Mouse (Mus musculus) left cerebral cortex, adult 2 months (tissue): ENCODE data around the gene Atp6v1c2. TPM values are rescaled to one million over a fixed set of nuclear protein-coding genes. Genes with fewer than 3 reads are reported as not detected.

ENCODE experiments used
- DNase-seq, 2 experiments: peaks; one replicate each; pipeline ENCODE4 v3.0.0; 2021 to 2022; ENCODE audit warnings: low spot score in 2 of 2, mixed read lengths in 1 of 2; ENCODE audit errors: extremely low spot score in 1 of 2
- H3K27ac ChIP-seq: fragments of 200-600 bp; 2 replicates; pipeline ENCODE4 v1.8.1; 2022
- H3K4me3 ChIP-seq: fragments of 200-600 bp; 2 replicates; pipeline ENCODE4 v1.8.1; 2022
- CTCF ChIP-seq: fragments of 200-600 bp; IDR thresholded peaks from 2 replicates; pipeline ENCODE4 v1.8.1; 2022; ENCODE audit warnings: antibody characterized with exemption, mild to moderate bottlenecking, moderate library complexity
- intact Hi-C: fragments of 180-260 bp; cut with DNase I; formaldehyde crosslinking; loops from one replicate; pipeline ENCODE4 v1.15.1; 2025
- total RNA-seq, 2 experiments: library from RNA; stranded (reverse); gene quantifications; 2 replicates each; pipeline ENCODE4 v1.2.3; 2021

Gene Atp6v1c2
- total RNA-seq, 2 experiments from 2014 or later, result 3.2 to 5.8 TPM

DNA sequence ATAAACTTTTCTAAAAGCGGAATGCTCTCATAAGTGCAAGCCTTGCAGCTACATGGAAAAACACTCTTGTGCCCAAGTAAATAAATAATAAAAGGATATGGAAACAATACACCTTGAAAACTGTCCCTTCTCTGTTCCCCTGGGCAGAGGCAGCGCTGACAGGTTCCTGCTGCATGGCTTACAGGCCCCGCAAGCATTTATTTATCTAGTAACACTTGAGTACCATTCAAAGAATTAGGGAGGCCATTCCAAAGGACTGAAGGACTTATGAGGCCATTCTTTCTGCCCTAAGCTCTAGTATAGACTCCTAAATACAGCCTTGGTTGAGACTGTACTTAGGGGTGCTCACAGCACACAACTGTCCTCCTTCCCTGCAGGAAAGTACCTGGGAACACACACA, 10.7 kb downstream of the Atp6v1c2 start:
- intact Hi-C loops, result no loop called here
- no peak for DNase-seq
- no peak overlapping the region for H3K27ac ChIP-seq
- H3K4me3 ChIP-seq, result no peak overlapping the region
- TF ChIP-seq CTCF, result no peak

DNA sequence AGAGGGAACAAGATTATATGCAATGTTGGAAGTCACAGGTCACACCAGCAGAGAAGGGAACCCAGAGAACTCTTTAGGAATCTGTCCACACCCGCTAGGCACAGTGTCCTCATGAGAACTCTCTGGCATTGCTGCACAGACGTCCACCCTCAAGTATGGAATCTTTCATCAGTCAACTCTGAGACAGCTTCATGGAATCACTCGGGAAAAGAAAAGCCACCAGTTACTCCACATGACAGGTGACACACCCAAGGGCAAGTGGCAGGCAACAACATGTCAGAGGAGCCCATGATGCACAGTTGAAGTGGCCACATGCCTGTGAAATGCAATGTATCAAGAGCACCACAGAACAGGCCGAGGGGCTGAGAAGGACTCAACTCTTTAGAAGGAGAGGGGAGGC, 11.2 kb downstream of the Atp6v1c2 start:
- Histone ChIP-seq H3K4me3 (no peak overlapping the region), H3K27ac (no peak overlapping the region)
- TF ChIP-seq CTCF, result no peak
- intact Hi-C loops, result no loop called here
- DNase-seq, result no peak

DNA sequence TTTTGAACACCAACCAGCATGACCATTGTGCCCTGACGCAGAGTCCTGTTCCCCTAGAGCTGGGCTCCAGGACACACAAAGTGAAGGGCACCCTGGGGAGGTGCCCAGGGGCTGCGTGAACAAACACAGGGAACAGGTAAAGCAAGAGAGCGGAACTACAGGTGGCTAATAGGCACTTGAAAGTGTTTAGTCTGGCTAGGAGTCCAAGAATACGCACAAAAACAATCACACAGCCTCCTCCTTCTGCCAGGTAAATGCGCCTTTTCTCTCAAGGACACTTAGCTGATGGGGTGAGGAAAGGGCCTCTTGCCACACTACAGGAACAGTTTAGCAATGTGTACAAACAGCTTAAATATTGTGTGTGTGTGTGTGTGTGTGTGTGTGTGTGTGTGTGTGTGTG, 13.1 kb downstream of the Atp6v1c2 start:
- DNase-seq, result no peak
- Histone ChIP-seq H3K27ac (no peak overlapping the region), H3K4me3 (no peak overlapping the region)
- intact Hi-C loops, result no loop called here
- no peak for TF ChIP-seq CTCF

DNA sequence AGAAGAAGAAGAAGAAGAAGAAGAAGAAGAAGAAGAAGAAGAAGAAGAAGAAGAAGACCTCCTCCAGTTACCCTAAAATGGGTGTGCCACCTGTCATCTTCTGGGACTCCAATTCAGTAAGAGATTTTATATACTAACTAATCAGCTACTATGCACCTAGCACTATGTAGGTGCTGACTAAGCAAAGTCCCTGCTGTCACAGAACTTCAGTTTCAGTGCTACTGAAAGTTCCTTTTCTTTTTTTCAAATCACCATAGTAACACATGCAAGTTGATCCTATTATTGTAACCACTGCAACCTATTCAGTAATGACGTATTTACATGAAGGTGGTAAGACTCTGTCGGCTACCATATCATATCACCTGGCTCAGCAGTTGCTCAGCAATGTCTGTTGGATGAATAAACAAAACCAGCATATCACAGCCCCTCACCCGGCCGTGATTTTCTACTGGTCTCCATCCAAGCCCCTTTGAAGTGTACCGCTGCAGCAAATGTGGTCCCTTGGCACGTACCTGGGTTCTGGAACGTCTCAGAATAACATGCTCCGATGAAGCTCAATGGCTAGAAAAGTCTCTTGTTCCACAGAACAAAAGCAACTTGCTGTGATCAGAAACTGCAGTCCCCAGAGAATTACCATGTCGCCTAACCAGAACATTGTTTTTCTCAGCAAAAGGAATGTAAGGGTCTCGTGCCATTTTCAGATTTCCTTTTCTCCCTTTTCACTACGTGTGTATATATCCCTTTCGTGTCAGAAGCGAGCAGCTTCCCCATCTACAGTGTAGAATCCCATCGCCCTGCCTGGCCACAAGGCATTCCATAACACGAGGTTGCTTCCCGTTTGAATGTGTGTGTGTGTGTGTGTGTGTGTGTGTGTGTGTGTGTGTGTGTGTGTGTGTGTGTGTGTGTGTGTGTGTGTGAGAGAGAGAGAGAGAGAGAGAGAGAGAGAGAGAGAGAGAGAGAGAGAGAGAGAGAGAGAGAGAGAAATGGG, 18.0 kb downstream of the Atp6v1c2 start:
- no peak overlapping the region for H3K4me3 ChIP-seq
- no peak for TF ChIP-seq CTCF
- intact Hi-C loops, result no loop called here
- H3K27ac ChIP-seq, result no peak overlapping the region
- no peak for DNase-seq

DNA sequence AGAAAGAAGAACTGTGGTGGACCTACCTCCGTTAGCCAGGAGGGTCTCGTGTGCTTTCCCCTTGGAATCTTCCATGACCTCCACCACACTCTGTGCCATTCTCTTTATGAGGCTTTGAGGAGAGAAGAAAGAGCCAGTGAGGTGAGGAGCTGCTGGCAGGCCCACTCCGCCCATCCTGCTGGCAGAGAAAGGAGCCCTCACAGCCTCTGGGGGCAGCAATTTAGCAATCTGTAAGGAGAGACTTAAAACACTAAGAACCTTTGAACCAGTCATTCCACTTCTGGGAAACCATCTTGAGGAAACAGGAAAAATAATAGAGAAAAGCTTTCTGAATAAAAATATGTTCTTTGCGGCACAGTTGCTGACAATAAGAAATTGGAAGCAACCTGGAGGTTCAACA, 20.9 kb downstream of the Atp6v1c2 start:
- H3K27ac ChIP-seq, result no peak overlapping the region
- no peak for DNase-seq
- H3K4me3 ChIP-seq, result no peak overlapping the region
- no peak for TF ChIP-seq CTCF
- intact Hi-C loops, result no loop called here

DNA sequence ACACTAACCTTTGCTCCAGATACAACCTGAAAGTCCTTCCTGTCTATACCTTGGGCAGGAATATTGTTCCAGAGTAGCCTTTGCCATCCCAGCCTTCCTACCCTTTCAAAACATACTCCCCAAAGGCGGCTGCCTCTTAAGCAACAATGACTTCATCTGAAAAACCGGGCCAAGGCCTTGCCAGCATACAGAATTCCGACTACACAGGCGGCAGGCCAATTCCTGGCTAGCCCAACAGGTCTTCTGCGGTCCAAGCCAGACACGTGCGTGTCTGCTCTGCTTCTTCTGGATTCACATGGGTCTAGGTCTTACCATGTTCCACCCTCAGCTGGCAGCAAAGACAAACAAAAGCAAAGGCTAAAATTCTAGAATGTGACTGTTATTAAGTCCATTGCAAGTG, 23.7 kb downstream of the Atp6v1c2 start:
- H3K4me3 ChIP-seq, result no peak overlapping the region
- DNase-seq, result no peak
- H3K27ac ChIP-seq, result no peak overlapping the region
- intact Hi-C loops, result no loop called here
- TF ChIP-seq CTCF, result no peak

DNA sequence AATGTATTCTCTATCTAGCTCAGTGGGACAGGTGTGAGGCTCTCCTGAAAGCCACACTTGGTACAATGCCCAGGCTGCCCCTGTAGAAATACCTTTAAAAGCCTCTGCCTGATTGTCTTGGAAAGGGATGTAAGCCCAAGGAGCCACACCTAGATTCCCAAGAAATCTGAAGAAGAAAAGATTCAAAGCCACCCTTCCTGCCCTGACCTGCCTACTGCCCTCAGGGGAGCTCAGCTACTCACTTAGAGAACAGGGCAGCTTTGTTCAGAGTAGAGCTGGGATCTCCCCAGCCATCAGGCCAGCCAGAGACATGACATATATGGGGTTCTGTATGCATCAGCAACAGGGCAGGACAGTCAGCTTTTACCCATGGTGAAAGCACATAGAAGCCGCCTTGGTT, 29.3 kb downstream of the Atp6v1c2 start:
- no peak for TF ChIP-seq CTCF
- intact Hi-C loops, result no loop called here
- DNase-seq, result no peak
- Histone ChIP-seq H3K4me3 (no peak overlapping the region), H3K27ac (no peak overlapping the region)

DNA sequence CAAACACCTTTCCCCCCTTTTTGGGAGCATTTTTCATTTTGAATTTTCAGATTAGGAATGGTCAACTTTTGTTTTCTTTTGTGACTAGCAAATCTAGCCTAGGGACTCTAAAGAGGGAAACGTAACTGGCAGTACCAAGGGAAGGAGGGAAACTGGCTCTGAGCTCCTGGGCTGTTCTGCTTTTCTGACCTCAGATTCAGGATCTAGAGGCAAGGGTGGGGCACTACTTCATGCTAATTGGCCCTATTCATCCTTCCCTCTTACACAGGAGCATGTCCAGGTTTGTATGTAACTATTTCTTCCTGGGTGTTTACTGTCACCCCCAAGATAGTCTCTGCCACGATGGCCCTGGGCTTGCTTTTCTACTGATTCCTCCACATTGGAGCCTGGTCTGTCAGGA, 32.3 kb downstream of the Atp6v1c2 start:
- TF ChIP-seq CTCF, result no peak
- intact Hi-C loops, result no loop called here
- no peak for DNase-seq
- Histone ChIP-seq H3K4me3 (no peak overlapping the region), H3K27ac (no peak overlapping the region)

DNA sequence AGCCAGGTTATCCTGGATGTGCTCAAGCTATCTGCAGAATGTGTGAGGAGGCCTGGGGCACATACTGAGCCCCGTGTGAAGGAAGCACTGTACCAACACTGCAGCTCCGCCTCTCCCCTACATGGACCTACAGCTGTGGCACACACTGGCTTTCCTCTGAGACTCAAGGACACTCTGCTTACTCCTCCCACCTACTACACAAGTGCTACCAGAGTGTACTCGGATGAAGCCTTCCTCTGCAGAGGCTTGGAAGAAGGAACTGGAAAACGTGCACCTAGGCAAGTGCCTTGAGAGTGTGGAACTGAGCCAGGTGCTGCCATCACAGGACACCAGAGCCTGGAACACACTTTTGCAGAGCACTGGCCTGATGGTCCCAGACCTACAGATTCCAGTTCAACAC, 38.6 kb downstream of the Atp6v1c2 start:
- Histone ChIP-seq H3K27ac (no peak overlapping the region), H3K4me3 (no peak overlapping the region)
- intact Hi-C loops, result no loop called here
- DNase-seq, result no peak
- no peak for TF ChIP-seq CTCF

DNA sequence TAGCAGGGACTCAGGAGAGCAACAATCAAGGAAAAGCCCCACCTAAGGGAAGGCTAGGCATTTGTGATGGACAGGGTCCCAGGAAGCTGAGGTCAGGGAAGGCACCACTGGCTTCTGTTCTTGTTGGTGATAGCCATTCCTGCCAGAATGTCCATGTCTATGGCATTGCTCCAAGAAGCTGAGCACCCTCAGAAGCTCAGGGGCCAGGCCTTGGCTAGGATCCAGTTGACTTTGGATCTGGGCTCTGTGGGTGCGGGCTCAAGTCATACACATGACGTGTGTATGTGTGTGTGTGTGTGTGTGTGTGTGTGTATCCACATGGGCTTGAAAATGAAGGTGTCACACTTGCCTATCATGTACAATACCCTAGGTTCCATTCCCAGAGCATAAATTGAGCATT, 39.2 kb downstream of the Atp6v1c2 start:
- DNase-seq, result no peak
- no peak overlapping the region for H3K4me3 ChIP-seq
- no peak for TF ChIP-seq CTCF
- intact Hi-C loops, result no loop called here
- no peak overlapping the region for H3K27ac ChIP-seq

DNA sequence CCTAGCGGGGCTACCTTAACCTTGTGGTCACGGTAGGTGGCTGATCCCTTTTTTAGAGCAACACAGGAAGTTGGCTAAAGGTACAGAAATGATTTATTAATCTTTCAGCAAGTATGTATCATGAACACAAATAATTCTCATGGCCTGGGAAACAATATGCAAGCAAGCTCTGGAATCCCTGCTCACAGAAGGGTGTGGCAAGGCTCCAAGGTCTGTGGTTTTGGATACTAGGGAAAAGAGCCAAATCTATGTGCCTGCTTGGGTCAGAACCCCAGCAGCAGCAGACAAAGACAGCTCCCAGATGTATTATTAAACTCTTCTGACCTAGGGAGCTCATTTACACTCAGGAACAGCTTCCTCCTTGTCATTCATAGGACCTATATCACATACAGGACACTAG, 40.1 kb downstream of the Atp6v1c2 start:
- TF ChIP-seq CTCF, result no peak
- H3K4me3 ChIP-seq, result no peak overlapping the region
- DNase-seq, result no peak
- H3K27ac ChIP-seq, result no peak overlapping the region
- intact Hi-C loops, result no loop called here

DNA sequence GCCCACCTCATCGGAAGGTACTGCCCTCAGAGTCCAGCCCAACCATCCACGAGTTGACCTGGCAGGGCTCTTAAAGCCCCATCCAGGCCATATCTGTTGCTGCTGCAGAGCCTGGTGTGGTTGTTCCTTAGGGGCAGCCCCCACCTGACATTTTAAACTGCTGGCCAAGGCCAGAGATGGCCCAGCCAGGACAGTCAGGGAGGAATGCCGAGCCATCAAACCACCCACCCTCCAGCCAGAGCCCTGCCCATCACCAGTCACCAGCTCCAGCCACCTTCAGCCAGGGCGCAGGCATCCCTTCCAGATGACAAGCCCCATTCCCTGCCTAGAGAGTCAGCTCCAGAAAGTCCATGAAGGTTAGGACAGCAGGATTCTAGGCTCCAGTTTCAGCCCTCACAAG, 40.7 kb downstream of the Atp6v1c2 start:
- no peak overlapping the region for H3K27ac ChIP-seq
- no peak for TF ChIP-seq CTCF
- intact Hi-C loops, result no loop called here
- no peak for DNase-seq
- no peak overlapping the region for H3K4me3 ChIP-seq

DNA sequence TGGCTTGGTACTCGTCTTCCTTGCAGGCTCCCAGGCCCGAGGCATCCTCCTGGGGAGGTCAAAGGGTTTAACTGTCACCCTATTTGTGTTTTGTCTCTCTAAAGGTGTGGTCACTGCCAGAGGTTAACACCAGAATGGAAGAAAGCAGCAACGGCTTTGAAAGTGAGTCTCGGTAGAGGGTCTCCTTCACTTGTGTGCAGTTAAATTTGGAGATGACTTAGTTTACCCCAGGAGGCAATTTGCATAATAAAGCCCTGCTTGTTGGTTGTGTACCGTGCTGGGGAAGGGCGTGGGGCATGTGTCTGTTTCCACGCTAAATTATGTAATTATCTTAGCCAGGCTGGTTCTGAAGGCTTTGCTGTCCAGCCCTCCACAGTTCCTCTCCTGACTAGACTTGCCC, 55.3 kb downstream of the Atp6v1c2 start:
- TF ChIP-seq CTCF, result no peak
- no peak overlapping the region for H3K27ac ChIP-seq
- no peak overlapping the region for H3K4me3 ChIP-seq
- intact Hi-C loops, result no loop called here
- no peak for DNase-seq
